Mouse (Mus musculus) small intestine, adult 2 months (tissue): ENCODE results near the gene Mtfr1l.

Experiments used
- CTCF ChIP-seq: fragments of 200-500 bp; IDR thresholded peaks from 2 replicates; pipeline ENCODE4 v1.5.1; 2012; ENCODE audit warnings: low read depth, mild to moderate bottlenecking, control low read depth, inconsistent platforms, low read length, moderate library complexity, mixed read lengths; ENCODE audit not compliant: insufficient replicate concordance, insufficient read length; ENCODE audit errors: extremely low read depth
- POLR2A ChIP-seq: fragments of 200-500 bp; IDR thresholded peaks from 2 replicates; pipeline ENCODE4 v1.6.1; 2012; ENCODE audit warnings: low read depth, mild to moderate bottlenecking, control low read depth, inconsistent platforms, low read length, moderate library complexity

GRCm38 (mm10) chr4:134511730-134512129 lies 23.5 kb downstream of the Mtfr1l start:
- TF ChIP-seq CTCF (no peak), POLR2A (no peak)
